Mouse (Mus musculus): ENCODE measurements around the gene Vwa7. TPM values are rescaled to one million over a fixed set of nuclear protein-coding genes. Genes with fewer than 3 reads are reported as not detected.

Vwa7 gene
- polyA plus RNA-seq, 1 experiment from 2014 or later: 0.38 TPM

GRCm38 (mm10) chr17:35039121-35039873, 22.9 kb downstream of the Vwa7 start:
- WGBS: 80% methylated on average over 11 of the region's 11 CpGs
- H3K4me1 ChIP-seq: no peaks in the 10 kb centered on the region; the same call in 1 of the 2 replicates
- H3K27me3 ChIP-seq: no peaks in the 10 kb centered on the region
- no peak for ATAC-seq (ENCODE audit: insufficient number of reproducible peaks, insufficient read depth, low FRiP score, low TSS enrichment, low read depth)
- no peak overlapping the region for H3K27ac ChIP-seq
- no peak overlapping the region for H3K9ac ChIP-seq
- H3K36me3 ChIP-seq: no peaks in the 10 kb centered on the region
- H3K4me3 ChIP-seq: no peak overlapping the region
- no peak overlapping the region for H3K4me2 ChIP-seq
- H3K9me3 ChIP-seq: no peaks in the 10 kb centered on the region

GRCm38 (mm10) chr17:35043794-35044193, 27.4 kb downstream of the Vwa7 start:
- Histone ChIP-seq H3K27ac (no peak overlapping the region), H3K4me1 (peaks cover 32% of the 10 kb centered on the region), H3K9ac (0 out of 2 replicates have a peak overlapping the region, but pooled peaks have one; percentile 2), H3K36me3 (no peaks in the 10 kb centered on the region), H3K4me3 (no peak overlapping the region), H3K4me2 (no peak overlapping the region), H3K9me3 (no peaks in the 10 kb centered on the region), H3K27me3 (no peaks in the 10 kb centered on the region)
- ATAC-seq (ENCODE audit: insufficient number of reproducible peaks, insufficient read depth, low FRiP score, low TSS enrichment, low read depth): no peak
- whole genome bisulfite sequencing: 86% methylated on average over 4 of the region's 4 CpGs

GRCm38 (mm10) chr17:35044904-35045806, 28.8 kb downstream of the Vwa7 start:
- H3K4me3 ChIP-seq: peak overlapping the region; percentile 55
- no peaks in the 10 kb centered on the region for H3K36me3 ChIP-seq
- H3K4me2 ChIP-seq: peak overlapping the region; percentile 95
- no peak for ATAC-seq (ENCODE audit: insufficient number of reproducible peaks, insufficient read depth, low FRiP score, low TSS enrichment, low read depth)
- no peaks in the 10 kb centered on the region for H3K9me3 ChIP-seq
- no peak overlapping the region; the same call in 1 of the 2 replicates for H3K9ac ChIP-seq
- 0 out of 2 replicates have a peak overlapping the region, but pooled peaks have one; percentile 86 for H3K27ac ChIP-seq
- H3K4me1 ChIP-seq: peaks cover 44% of the 10 kb centered on the region
- WGBS: 82% methylated on average over 7 of the region's 7 CpGs
- H3K27me3 ChIP-seq: no peaks in the 10 kb centered on the region

GRCm38 (mm10) chr17:35045807-35046680, 29.7 kb downstream of the Vwa7 start:
- ATAC-seq (ENCODE audit: insufficient number of reproducible peaks, insufficient read depth, low FRiP score, low TSS enrichment, low read depth): peak; percentile 69

GRCm38 (mm10) chr17:35046681-35047455, 30.5 kb downstream of the Vwa7 start, which contains the start of gene Msh5:
Gene Msh5, minus strand, starts transcription at chr17:35046745.
- H3K36me3 ChIP-seq: no peaks in the 10 kb centered on the region
- peak within 1 kb of the TSS; percentile 95 for H3K4me2 ChIP-seq
- no peaks in the 10 kb centered on the region for H3K27me3 ChIP-seq
- peak within 1 kb of the TSS; percentile 99 for H3K27ac ChIP-seq
- 3% methylated on average over 33 of the region's 33 CpGs for WGBS
- peak; percentile 97 for ATAC-seq (ENCODE audit: insufficient number of reproducible peaks, insufficient read depth, low FRiP score, low TSS enrichment, low read depth)
- peak within 1 kb of the TSS; percentile 55 for H3K4me3 ChIP-seq
- H3K9me3 ChIP-seq: no peaks in the 10 kb centered on the region
- peaks cover 48% of the 10 kb centered on the region for H3K4me1 ChIP-seq
- H3K9ac ChIP-seq: peak within 1 kb of the TSS; percentile 89

More at GRCm38 (mm10) chr17:35045807-35046680, 29.7 kb downstream of the Vwa7 start:
- Histone ChIP-seq H3K4me2 (peak overlapping the region; percentile 95), H3K27me3 (no peaks in the 10 kb centered on the region), H3K4me3 (peak overlapping the region; percentile 55), H3K9ac (peak overlapping the region; percentile 89), H3K4me1 (peaks cover 44% of the 10 kb centered on the region), H3K27ac (peak overlapping the region; percentile 86), H3K9me3 (no peaks in the 10 kb centered on the region), H3K36me3 (no peaks in the 10 kb centered on the region)
- 6% methylated on average over 39 of the region's 48 CpGs for WGBS

GRCm38 (mm10) chr17:35047688-35048087, 31.3 kb downstream of the Vwa7 start:
- WGBS: 62% methylated on average over 1 of the region's 1 CpGs
- no peak for ATAC-seq (ENCODE audit: insufficient number of reproducible peaks, insufficient read depth, low FRiP score, low TSS enrichment, low read depth)
- Histone ChIP-seq H3K4me2 (no peak overlapping the region), H3K4me3 (no peak overlapping the region), H3K4me1 (peaks cover 56% of the 10 kb centered on the region), H3K36me3 (peaks cover 5% of the 10 kb centered on the region), H3K27me3 (no peaks in the 10 kb centered on the region), H3K9ac (no peak overlapping the region), H3K9me3 (no peaks in the 10 kb centered on the region), H3K27ac (peak overlapping the region; percentile 99)

- Histone ChIP-seq H3K4me2 (peak overlapping the region; percentile 22), H3K9me3 (no peaks in the 10 kb centered on the region), H3K4me3 (no peak overlapping the region; the same call in 1 of the 2 replicates), H3K27ac (peak overlapping the region; percentile 99), H3K9ac (no peak overlapping the region), H3K27me3 (no peaks in the 10 kb centered on the region), H3K4me1 (peaks cover 59% of the 10 kb centered on the region), H3K36me3 (peaks cover 12% of the 10 kb centered on the region)
- WGBS: 40% methylated on average over 11 of the region's 11 CpGs
- no peak for ATAC-seq (ENCODE audit: insufficient number of reproducible peaks, insufficient read depth, low FRiP score, low TSS enrichment, low read depth)
Measured at GRCm38 (mm10) chr17:35048149-35048931, 32.0 kb downstream of the Vwa7 start.

GRCm38 (mm10) chr17:35048932-35049440, 32.6 kb downstream of the Vwa7 start:
- peak overlapping the region; percentile 89; the same call in 1 of the 2 replicates for H3K9ac ChIP-seq
- 70% methylated on average over 5 of the region's 5 CpGs for WGBS
- no peaks in the 10 kb centered on the region for H3K9me3 ChIP-seq
- H3K4me3 ChIP-seq: no peak overlapping the region
- no peaks in the 10 kb centered on the region for H3K27me3 ChIP-seq
- no peak for ATAC-seq (ENCODE audit: insufficient number of reproducible peaks, insufficient read depth, low FRiP score, low TSS enrichment, low read depth)
- peaks cover 59% of the 10 kb centered on the region for H3K4me1 ChIP-seq
- peaks cover 18% of the 10 kb centered on the region for H3K36me3 ChIP-seq
- H3K27ac ChIP-seq: peak overlapping the region; percentile 99
- H3K4me2 ChIP-seq: peak overlapping the region; percentile 92

- peak within 1 kb of the TSS; percentile 89 for H3K9ac ChIP-seq
- H3K9me3 ChIP-seq: no peaks in the 10 kb centered on the region
- peaks cover 24% of the 10 kb centered on the region for H3K36me3 ChIP-seq
- peak within 1 kb of the TSS; percentile 99 for H3K27ac ChIP-seq
- WGBS: 3% methylated on average over 11 of the region's 11 CpGs
- peaks cover 59% of the 10 kb centered on the region for H3K4me1 ChIP-seq
- H3K27me3 ChIP-seq: no peaks in the 10 kb centered on the region
- peak within 1 kb of the TSS; percentile 92 for H3K4me2 ChIP-seq
- H3K4me3 ChIP-seq: peak within 1 kb of the TSS; percentile 67
- ATAC-seq (ENCODE audit: insufficient number of reproducible peaks, insufficient read depth, low FRiP score, low TSS enrichment, low read depth): peak; percentile 32; the same call in 1 of the 2 replicates
Measured at GRCm38 (mm10) chr17:35049561-35050016, 33.2 kb downstream of the Vwa7 start, which contains the start of gene Clic1. Gene Clic1, plus strand, starts transcription at chr17:35049966.

Data from embryonic facial prominence, embryonic 13.5 days (tissue).